Mouse (Mus musculus): ENCODE data around the gene Zfp592. TPM values are rescaled to one million over a fixed set of nuclear protein-coding genes. Genes with fewer than 3 reads are reported as not detected.
A peak's percentile ranks its signal among the peaks of the same experiment; 100 is the strongest.

Zfp592 gene
- total RNA-seq, 2 experiments from 2014 or later: 10.2 to 10.6 TPM

GRCm38 (mm10) chr7:80993834-80994662 lies 567 bp downstream of the Zfp592 start:
- peak; percentile 59 for DNase-seq

- no peak for DNase-seq
Observed at GRCm38 (mm10) chr7:80994663-80995005, 1.2 kb downstream of the Zfp592 start.

DNA sequence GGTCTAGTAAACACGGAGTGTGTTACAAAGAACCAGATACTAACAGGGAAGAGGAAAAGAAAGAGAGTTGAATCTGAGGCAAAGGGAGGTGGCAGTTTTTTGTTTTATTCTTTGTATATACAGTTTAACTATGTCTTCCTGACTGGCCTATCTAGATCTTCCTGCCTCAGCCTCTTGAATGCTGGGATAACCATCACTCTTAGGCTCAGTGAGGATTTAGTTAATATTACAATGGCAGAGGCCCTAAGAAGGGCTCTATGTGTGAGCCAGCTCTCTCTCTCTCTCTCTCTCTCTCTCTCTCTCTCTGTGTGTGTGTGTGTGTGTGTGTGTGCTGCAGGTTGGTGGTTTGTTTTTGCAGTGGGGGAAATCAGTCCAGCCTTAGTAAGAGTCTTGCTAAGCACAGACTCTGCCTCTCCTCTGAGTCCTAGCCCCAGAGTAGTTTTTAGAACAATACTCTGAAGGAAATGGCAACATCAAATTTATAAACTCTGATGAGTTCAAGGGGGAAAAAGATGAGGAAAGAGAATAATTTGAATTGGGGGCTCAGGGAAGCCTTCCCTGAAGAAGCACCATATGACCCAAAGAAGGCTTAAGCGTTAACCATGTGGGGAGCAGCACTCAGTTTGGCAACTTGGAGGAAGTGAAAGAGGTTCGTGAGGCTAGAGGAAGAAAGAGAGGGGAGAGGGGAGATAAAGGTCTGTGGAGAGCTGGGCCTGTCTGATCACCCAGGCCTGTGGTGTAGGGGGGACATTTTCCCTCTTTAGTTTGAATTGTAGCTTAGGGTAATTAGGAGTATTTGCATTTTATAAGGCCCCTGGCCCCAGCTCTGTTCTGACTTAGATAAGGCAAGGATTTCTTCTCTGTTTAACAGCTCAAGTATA lies 2.0 kb downstream of the Zfp592 start:
- no peak for DNase-seq

GRCm38 (mm10) chr7:80997776-80998175 lies 4.3 kb downstream of the Zfp592 start:
- DNase-seq: no peak

- DNase-seq: no peak
Observed at GRCm38 (mm10) chr7:80999536-80999935, 6.1 kb downstream of the Zfp592 start.

GRCm38 (mm10) chr7:81001844-81002243 lies 8.4 kb downstream of the Zfp592 start:
- DNase-seq: no peak

DNA sequence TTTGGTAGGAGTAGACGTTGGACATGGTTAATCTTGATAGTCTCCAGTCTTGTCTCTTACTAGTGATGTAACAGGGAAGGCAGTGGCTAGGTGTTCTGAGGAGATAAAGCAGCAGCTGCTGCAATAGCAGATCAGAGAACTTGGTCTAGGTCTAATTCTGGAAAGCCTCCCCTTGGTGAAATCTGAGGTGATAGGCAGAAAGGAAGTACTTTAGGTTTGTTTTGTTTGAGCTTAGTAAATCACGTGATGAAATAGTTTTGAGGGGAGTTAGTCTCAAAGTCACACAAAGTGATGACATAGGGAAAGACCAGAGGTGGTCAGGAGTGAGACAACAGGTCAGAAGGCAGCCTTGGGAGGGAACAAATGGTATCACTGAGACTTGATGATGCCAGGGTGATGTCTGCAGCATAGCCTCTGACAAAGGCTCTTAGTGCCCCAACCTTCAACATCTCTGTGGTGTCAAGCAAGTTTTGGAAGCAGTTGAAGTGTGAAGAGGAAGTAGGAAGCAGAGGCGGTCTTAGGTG lies 11.1 kb downstream of the Zfp592 start:
- no peak for DNase-seq

GRCm38 (mm10) chr7:81005969-81006368 lies 12.5 kb downstream of the Zfp592 start:
- DNase-seq: no peak

GRCm38 (mm10) chr7:81008285-81008684 lies 14.8 kb downstream of the Zfp592 start:
- DNase-seq: no peak

GRCm38 (mm10) chr7:81011576-81011975 lies 18.1 kb downstream of the Zfp592 start:
- DNase-seq: no peak

GRCm38 (mm10) chr7:81020307-81020706 lies 26.8 kb downstream of the Zfp592 start:
- DNase-seq: no peak

GRCm38 (mm10) chr7:81022731-81023130 lies 29.2 kb downstream of the Zfp592 start:
- DNase-seq: no peak

DNA sequence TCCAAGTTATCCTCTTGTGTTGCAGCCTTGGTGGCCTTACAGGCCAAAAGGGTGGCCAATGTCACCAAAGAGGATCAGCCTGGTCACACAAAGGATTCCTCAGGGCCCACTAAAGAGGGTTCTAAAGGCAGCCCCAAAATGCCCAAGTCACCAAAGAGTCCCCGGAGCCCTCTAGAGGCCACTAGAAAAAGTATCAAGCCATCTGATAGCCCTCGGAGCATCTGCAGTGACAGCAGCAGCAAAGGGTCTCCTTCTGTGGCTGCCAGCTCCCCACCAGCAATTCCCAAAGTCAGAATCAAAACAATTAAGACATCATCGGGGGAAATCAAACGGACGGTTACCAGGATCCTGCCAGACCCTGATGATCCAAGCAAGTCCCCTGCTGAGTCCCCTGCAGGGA lies 30.6 kb downstream of the Zfp592 start:
- no peak for DNase-seq

DNA sequence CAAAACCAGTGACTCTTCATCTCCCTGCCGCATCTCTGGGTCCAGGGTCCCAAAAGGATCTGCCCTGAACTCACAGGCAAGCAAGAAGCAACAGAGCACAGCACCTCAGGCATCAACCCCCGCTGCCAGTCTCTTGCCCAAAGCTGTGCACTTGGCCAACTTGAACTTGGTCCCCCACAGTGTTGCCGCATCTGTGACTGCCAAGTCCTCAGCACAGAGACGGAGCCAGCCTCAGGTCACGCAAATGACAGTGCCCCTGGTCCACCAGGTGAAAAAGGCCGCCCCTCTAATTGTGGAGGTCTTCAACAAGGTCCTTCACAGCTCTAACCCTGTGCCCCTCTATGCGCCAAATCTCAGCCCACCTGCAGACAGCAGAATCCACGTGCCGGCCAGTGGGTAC lies 31.2 kb downstream of the Zfp592 start:
- no peak for DNase-seq

GRCm38 (mm10) chr7:81025751-81026150 lies 32.3 kb downstream of the Zfp592 start:
- no peak for DNase-seq

- DNase-seq: no peak
Observed at GRCm38 (mm10) chr7:81039711-81040110, 46.2 kb downstream of the Zfp592 start.

- DNase-seq: no peak
Observed at GRCm38 (mm10) chr7:81043023-81043620, 49.6 kb downstream of the Zfp592 start.

GRCm38 (mm10) chr7:81047847-81048246 lies 54.4 kb downstream of the Zfp592 start:
- no peak for DNase-seq

GRCm38 (mm10) chr7:81048513-81048912 lies 55.0 kb downstream of the Zfp592 start:
- peak; percentile 64 for DNase-seq

DNA sequence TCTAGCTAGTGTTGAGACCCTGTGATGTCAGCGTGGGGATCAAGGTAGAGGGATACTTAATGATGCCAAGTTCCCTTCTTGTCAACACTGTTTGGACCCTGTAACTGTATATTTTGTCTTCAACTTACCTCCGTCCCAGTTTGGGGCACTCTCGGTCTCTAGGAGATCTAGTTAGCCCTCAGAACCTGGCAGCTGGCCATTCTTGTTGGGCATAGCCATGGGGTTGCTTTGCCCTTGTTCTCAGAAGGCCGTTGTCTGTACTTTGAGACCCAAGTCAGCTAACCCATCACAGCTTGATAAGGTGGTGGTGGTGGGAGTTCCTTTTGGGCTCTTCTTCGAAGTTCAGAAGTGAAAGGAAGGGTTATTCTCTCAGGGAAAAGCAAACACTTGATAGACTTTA lies 56.5 kb downstream of the Zfp592 start:
- no peak for DNase-seq

- DNase-seq: no peak
Observed at GRCm38 (mm10) chr7:81055709-81056370, 62.4 kb downstream of the Zfp592 start.

- DNase-seq: peak; percentile 60
Observed at GRCm38 (mm10) chr7:81057471-81057870, 64.0 kb downstream of the Zfp592 start, which contains the start of gene Alpk3. TSS of gene Alpk3 (plus strand) at chr7:81057600.
